Mouse (Mus musculus) adrenal gland, postnatal 0 days (tissue): Measurements from ENCODE around the gene Ndc80. TPM values are rescaled to one million over a fixed set of nuclear protein-coding genes. Genes with fewer than 3 reads are reported as not detected.

Experiments
- polyA plus RNA-seq: library from polyadenylated mRNA; unstranded; fragments of >200 nt; fragmentation: Nextera tagmentation; extraction: Ambion mirVana; gene quantifications from 2 replicates; pipeline ENCODE4 v1.2.1, GENCODE M21; 2015

Ndc80 gene
- polyA plus RNA-seq = 12.5 and 14.8 TPM in 2 replicates

DNA sequence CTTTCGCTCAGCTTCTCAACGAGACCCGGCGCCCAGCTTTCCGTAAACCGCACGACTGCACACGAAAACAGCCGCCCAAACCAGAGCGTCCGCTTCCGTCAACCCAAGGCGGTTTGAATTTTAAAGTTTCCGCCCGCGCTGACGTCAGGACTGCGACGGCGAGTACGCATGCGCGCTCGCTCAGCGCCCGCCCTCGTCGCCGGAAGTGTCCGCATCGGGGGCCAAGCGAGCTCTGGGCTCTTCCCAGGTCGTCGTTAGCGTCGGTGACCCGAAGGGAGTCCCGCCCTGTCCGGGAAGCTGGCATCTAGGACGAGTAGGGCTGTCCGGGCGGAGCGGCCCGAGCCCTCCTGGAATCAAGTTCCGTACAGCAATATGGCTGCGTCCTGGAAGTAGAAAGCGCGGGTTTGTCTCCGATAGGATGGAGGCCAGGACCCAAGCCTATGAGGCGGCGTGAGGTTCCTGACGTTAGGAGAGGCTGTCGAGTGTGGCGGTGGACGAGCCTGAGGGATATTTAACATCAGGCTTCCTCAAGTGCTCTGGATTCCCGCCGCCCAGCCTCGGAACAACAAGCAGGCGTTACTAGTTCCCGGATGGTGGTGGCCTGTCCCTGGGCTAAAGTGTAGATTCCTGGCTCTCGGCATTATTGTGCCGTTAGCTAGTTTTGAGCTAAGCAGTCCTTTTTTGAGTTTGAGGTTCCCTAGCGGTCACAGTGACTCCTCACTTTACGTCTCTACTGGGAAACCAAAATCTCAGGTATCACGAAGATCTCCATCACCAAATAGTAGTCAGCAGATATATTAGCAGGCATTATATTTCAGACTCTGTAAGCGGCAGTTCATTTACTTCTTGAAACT is at the start of gene Ndc80:
Gene Ndc80 (minus strand): TSS at position 147 of the 854 bp plus-strand sequence.

GRCm38 (mm10) chr17:71551757-71552451 is 25.2 kb upstream of the Ndc80 start, which contains the start of gene Spdya:
Gene Spdya (plus strand): TSS chr17:71552061.

GRCm38 (mm10) chr17:71474762-71475704 is 51.6 kb downstream of the Ndc80 start, which contains the start of gene Smchd1:
Gene Smchd1 (minus strand): TSS chr17:71475343.

DNA sequence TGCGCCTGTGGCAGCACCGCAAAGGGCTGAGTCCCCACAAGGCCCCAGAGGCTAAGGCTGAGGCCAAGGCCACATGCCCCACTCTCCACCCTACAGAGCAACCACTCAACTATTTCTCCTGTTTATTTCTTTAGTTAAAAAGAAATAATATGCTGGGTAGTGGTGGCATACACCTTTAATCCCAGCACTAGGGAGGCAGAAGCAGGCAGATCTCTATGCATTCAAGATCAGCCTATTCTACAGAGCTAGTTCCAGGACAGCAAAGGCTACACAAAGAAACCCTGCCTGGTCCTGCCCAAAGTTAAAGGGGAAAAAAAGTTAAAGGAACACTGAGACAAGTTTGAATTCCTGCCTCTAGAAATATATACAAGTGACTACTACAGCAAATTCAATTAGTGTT is 66.8 kb downstream of the Ndc80 start, which contains the start of gene Gm4707:
Gene Gm4707 (minus strand): TSS at position 101 of the 400 bp plus-strand sequence.

Other genes with a start within 250 kb of the Ndc80 start
- 10.9 and 12.4 TPM in 2 replicates for gene Emilin2, start 214.9 kb downstream of the Ndc80 start, polyA plus RNA-seq
- gene Gm4707, start 66.9 kb downstream of the Ndc80 start, polyA plus RNA-seq = 0.66 and 1.4 TPM in 2 replicates
- 17.0 and 31.9 TPM in 2 replicates for gene Smchd1, start 51.5 kb downstream of the Ndc80 start, polyA plus RNA-seq
- 0.74 and 1.3 TPM in 2 replicates for gene Spdya, start 25.2 kb upstream of the Ndc80 start, polyA plus RNA-seq
- 25.3 and 36.6 TPM in 2 replicates for gene Wdr43, start 89.0 kb upstream of the Ndc80 start, polyA plus RNA-seq
- 0.04 and 0.25 TPM in 2 replicates for gene Togaram2, start 146.4 kb upstream of the Ndc80 start, polyA plus RNA-seq
- gene Pcare, start 226.0 kb upstream of the Ndc80 start, polyA plus RNA-seq = not detected in 2 replicates
- gene Clip4, start 241.6 kb upstream of the Ndc80 start, polyA plus RNA-seq = 10.6 and 12.3 TPM in 2 replicates